Mouse (Mus musculus): ENCODE results near the gene Mthfd1. TPM values are rescaled to one million over a fixed set of nuclear protein-coding genes. Genes with fewer than 3 reads are reported as not detected.
"Not testable (repeated sequence)": the region's sequence is repeated elsewhere in the genome, so short reads cannot be mapped to it uniquely, and the experiment has no call there.

Gene Mthfd1
- polyA plus RNA-seq (2012; ENCODE audit: insufficient read depth, insufficient read length, low replicate concordance, missing spikeins), result not detected in 2 replicates

- H3K27ac ChIP-seq (ENCODE audit: insufficient read depth, low read depth, low read length), result peak within 1 kb of the TSS; percentile 65; the same call in 1 of the 2 replicates
- peak within 1 kb of the TSS; percentile 78 for H3K4me3 ChIP-seq (ENCODE audit: insufficient read depth, low read depth, low read length)
- TF ChIP-seq CTCF (IDR thresholded peaks at IDR 0.05; ENCODE audit: insufficient read depth, low read depth, low read length), result no peak
- TF ChIP-seq POLR2A (IDR thresholded peaks at IDR 0.05; ENCODE audit: insufficient read depth, low read depth, low read length), result peak; percentile 45; the same call in 1 of the 2 replicates
- 1% methylated on average over 43 of the region's 43 CpGs for WGBS
- H3K4me1 ChIP-seq (ENCODE audit: control insufficient read depth, insufficient read depth, low read length), result peaks cover 5% of the 10 kb centered on the region
Measured at GRCm38 (mm10) chr12:76254725-76255498, at the start of gene Mthfd1. Gene Mthfd1, plus strand, starts transcription at chr12:76255298.

DNA sequence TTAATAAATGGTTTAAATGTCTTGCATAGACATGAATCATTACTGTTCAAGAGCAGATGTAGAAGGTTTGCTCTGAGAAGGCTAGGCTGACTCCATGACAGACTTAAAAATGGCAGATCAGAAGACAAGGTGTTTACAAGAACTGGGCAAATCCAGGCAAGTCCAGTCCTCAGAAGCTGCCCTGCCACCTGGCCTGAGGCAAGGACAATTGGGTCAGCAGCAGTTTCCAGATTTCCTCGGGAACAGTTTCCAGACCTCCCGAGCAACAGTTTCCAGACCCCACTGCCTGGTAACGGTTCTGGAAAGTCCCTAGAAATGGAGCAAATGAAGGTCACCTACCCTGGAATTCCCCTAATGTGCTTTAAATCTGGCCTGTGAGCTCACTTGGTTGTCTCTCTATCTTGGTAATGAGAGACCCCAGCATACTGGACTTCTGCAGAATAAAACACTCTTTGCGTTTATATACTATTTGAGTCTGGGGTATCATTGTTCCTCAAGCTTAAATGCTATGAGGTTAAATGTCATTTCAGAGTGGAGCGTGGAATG, 45.6 kb upstream of the Mthfd1 start:
- no peak for TF ChIP-seq POLR2A (IDR thresholded peaks at IDR 0.05; ENCODE audit: insufficient read depth, low read depth, low read length)
- Histone ChIP-seq H3K4me3 (ENCODE audit: insufficient read depth, low read depth, low read length) (no peak overlapping the region), H3K27ac (ENCODE audit: insufficient read depth, low read depth, low read length) (no peak overlapping the region), H3K4me1 (ENCODE audit: control insufficient read depth, insufficient read depth, low read length) (no peaks in the 10 kb centered on the region)
- WGBS, result 92% methylated on average over 5 of the region's 5 CpGs

- 53% methylated on average over 5 of the region's 5 CpGs for WGBS
Measured at GRCm38 (mm10) chr12:76215121-76215520, 40.0 kb upstream of the Mthfd1 start.

DNA sequence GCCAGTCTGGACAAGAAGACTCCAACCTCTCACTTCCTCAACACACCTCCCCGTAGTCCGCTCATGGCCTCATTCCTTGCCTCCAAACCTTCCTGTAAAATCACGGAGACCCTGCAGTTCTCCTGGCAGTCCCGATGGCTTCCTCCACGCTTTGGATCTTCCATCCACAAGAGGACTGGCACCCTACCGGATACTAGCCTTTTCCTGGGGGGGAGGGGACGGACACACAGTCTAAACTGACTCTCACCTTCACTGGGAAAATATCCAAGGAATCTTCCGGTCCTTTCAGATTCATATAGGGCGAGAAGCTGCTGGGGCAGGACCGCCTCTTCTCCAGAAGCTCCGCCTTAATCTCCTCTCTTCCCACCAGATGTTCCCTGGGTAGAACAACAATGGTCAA, 38.4 kb upstream of the Mthfd1 start:
- TF ChIP-seq CTCF (IDR thresholded peaks at IDR 0.05; ENCODE audit: insufficient read depth, low read depth, low read length) (no peak), POLR2A (IDR thresholded peaks at IDR 0.05; ENCODE audit: insufficient read depth, low read depth, low read length) (no peak)
- WGBS, result 78% methylated on average over 11 of the region's 11 CpGs
- H3K27ac ChIP-seq (ENCODE audit: insufficient read depth, low read depth, low read length), result no peak overlapping the region
- no peak overlapping the region for H3K4me3 ChIP-seq (ENCODE audit: insufficient read depth, low read depth, low read length)
- H3K4me1 ChIP-seq (ENCODE audit: control insufficient read depth, insufficient read depth, low read length), result no peaks in the 10 kb centered on the region

More at GRCm38 (mm10) chr12:76215121-76215520, 40.0 kb upstream of the Mthfd1 start:
- no peak overlapping the region for H3K27ac ChIP-seq (ENCODE audit: insufficient read depth, low read depth, low read length)
- no peak overlapping the region for H3K4me3 ChIP-seq (ENCODE audit: insufficient read depth, low read depth, low read length)
- TF ChIP-seq CTCF (IDR thresholded peaks at IDR 0.05; ENCODE audit: insufficient read depth, low read depth, low read length) (no peak), POLR2A (IDR thresholded peaks at IDR 0.05; ENCODE audit: insufficient read depth, low read depth, low read length) (no peak)
- H3K4me1 ChIP-seq (ENCODE audit: control insufficient read depth, insufficient read depth, low read length), result no peaks in the 10 kb centered on the region

GRCm38 (mm10) chr12:76222104-76222503, 33.0 kb upstream of the Mthfd1 start:
- not testable (repeated sequence) for H3K27ac ChIP-seq (ENCODE audit: insufficient read depth, low read depth, low read length); H3K4me3 ChIP-seq (ENCODE audit: insufficient read depth, low read depth, low read length); H3K4me1 ChIP-seq (ENCODE audit: control insufficient read depth, insufficient read depth, low read length)
- WGBS, result 69% methylated on average over 4 of the region's 8 CpGs

DNA sequence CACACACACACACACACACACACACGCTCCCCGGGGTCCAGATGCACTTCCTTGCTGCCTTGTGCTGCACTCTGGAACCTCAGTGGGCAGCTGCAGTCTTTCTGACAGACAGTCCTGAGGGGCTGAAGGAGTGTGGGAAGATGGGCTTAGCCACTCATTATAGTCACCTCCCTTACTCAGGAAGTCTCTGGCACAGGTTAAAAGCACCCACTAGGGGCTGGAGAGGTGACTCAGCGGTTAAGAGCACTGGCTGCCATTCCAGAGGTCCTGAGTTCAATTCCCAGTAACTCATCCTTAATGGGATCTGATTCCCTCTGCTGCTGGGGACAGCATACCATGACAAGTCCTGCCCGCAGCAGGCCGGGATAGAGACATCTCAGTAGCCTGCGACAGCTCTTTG, 24.5 kb upstream of the Mthfd1 start:
- Histone ChIP-seq H3K27ac (ENCODE audit: insufficient read depth, low read depth, low read length) (no peak overlapping the region), H3K4me1 (ENCODE audit: control insufficient read depth, insufficient read depth, low read length) (no peaks in the 10 kb centered on the region), H3K4me3 (ENCODE audit: insufficient read depth, low read depth, low read length) (no peak overlapping the region)
- TF ChIP-seq POLR2A (IDR thresholded peaks at IDR 0.05; ENCODE audit: insufficient read depth, low read depth, low read length) (no peak), CTCF (IDR thresholded peaks at IDR 0.05; ENCODE audit: insufficient read depth, low read depth, low read length) (no peak)
- 94% methylated on average over 6 of the region's 6 CpGs for WGBS

DNA sequence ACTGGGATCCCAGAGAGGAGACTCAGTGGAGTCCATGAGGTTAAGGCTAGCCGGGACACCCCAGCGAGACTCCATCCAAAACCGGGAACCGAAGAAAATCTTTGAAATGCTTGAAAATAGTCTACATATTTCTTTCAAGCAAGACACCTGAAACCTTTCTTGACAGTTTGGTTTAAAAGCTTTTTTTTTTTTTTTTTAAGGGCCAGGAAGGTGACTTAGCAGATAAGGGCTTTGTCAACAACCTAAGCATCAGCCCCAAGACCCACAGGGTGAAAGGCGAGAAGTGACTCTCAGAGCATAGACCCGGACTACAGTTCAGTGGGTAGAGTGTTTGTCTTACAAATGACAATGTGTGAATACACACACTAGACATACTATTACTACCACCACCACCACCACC, 19.8 kb upstream of the Mthfd1 start:
- TF ChIP-seq POLR2A (IDR thresholded peaks at IDR 0.05; ENCODE audit: insufficient read depth, low read depth, low read length) (no peak), CTCF (IDR thresholded peaks at IDR 0.05; ENCODE audit: insufficient read depth, low read depth, low read length) (no peak)
- Histone ChIP-seq H3K4me3 (ENCODE audit: insufficient read depth, low read depth, low read length) (no peak overlapping the region), H3K4me1 (ENCODE audit: control insufficient read depth, insufficient read depth, low read length) (no peaks in the 10 kb centered on the region), H3K27ac (ENCODE audit: insufficient read depth, low read depth, low read length) (no peak overlapping the region)
- WGBS, result 93% methylated on average over 6 of the region's 6 CpGs

GRCm38 (mm10) chr12:76239145-76239838, 15.8 kb upstream of the Mthfd1 start:
- 69% methylated on average over 10 of the region's 10 CpGs for WGBS
- H3K4me1 ChIP-seq (ENCODE audit: control insufficient read depth, insufficient read depth, low read length), result no peaks in the 10 kb centered on the region
- H3K27ac ChIP-seq (ENCODE audit: insufficient read depth, low read depth, low read length), result no peak overlapping the region
- H3K4me3 ChIP-seq (ENCODE audit: insufficient read depth, low read depth, low read length), result no peak overlapping the region
- no peak for TF ChIP-seq POLR2A (IDR thresholded peaks at IDR 0.05; ENCODE audit: insufficient read depth, low read depth, low read length)
- no peak for TF ChIP-seq CTCF (IDR thresholded peaks at IDR 0.05; ENCODE audit: insufficient read depth, low read depth, low read length)
